Mouse (Mus musculus) midbrain, embryonic 11.5 days (tissue): ENCODE measurements around the gene Olfr101. TPM values are rescaled to one million over a fixed set of nuclear protein-coding genes. Genes with fewer than 3 reads are reported as not detected.

Source experiments
- ATAC-seq: fragments of 200-750 bp; cut with Nextera tagmentation; 2 replicates; pipeline ENCODE4 v1.8.0; 2017; ENCODE audit warnings: moderate TSS enrichment, moderate library complexity; ENCODE audit not compliant: low FRiP score
- DNase-seq: peaks from one replicate; pipeline ENCODE4 v3.0.0; 2015; ENCODE audit warnings: low spot score; ENCODE audit errors: missing footprints
- H3K27ac ChIP-seq: fragments of 300-500 bp; sonication (generic); 2 replicates; pipeline ENCODE4 v1.5.1; 2014; ENCODE audit warnings: low read depth, low read length
- H3K27me3 ChIP-seq: fragments of 300-500 bp; sonication (generic); 2 replicates; pipeline ENCODE4 v1.6.1; 2014; ENCODE audit warnings: mild to moderate bottlenecking, low read length, moderate library complexity, mixed read lengths; ENCODE audit not compliant: control insufficient read depth, insufficient read depth
- H3K36me3 ChIP-seq: fragments of 300-500 bp; sonication (generic); 2 replicates; pipeline ENCODE4 v1.6.1; 2014; ENCODE audit warnings: mild to moderate bottlenecking, low read length, moderate library complexity, mixed read lengths; ENCODE audit not compliant: control insufficient read depth, insufficient read depth
- H3K4me1 ChIP-seq: fragments of 300-500 bp; sonication (generic); 2 replicates; pipeline ENCODE4 v1.6.1; 2014; ENCODE audit warnings: low read length; ENCODE audit not compliant: control insufficient read depth, insufficient read depth
- H3K4me2 ChIP-seq: fragments of 300-500 bp; sonication (generic); 2 replicates; pipeline ENCODE4 v1.6.1; 2014; ENCODE audit warnings: mild to moderate bottlenecking, moderate library complexity
- H3K4me3 ChIP-seq: fragments of 300-500 bp; sonication (generic); 2 replicates; pipeline ENCODE4 v1.5.1; 2014; ENCODE audit warnings: low read depth, low read length
- H3K9ac ChIP-seq: fragments of 300-500 bp; sonication (generic); 2 replicates; pipeline ENCODE4 v1.6.1; 2014; ENCODE audit warnings: low read length
- H3K9me3 ChIP-seq: fragments of 300-500 bp; sonication (generic); 2 replicates; pipeline ENCODE4 v1.6.1; 2016; ENCODE audit warnings: low read length; ENCODE audit not compliant: control insufficient read depth
- WGBS: fragments of 180-500 bp; shearing (Covaris S2); extraction: QIAGEN DNeasy Blood & Tissue Kit; methylation state at CpG from one replicate; pipeline ENCODE4 v1.1.7; 2014; 5-methylcytosine and 5-hydroxymethylcytosine counted together
- polyA plus RNA-seq: library from polyadenylated mRNA; unstranded; fragments of >200 nt; fragmentation: Nextera tagmentation; extraction: Ambion mirVana; gene quantifications from 2 replicates; pipeline ENCODE4 v1.2.1, GENCODE M21; 2014

Gene Olfr101
- polyA plus RNA-seq: not detected in 2 replicates

DNA sequence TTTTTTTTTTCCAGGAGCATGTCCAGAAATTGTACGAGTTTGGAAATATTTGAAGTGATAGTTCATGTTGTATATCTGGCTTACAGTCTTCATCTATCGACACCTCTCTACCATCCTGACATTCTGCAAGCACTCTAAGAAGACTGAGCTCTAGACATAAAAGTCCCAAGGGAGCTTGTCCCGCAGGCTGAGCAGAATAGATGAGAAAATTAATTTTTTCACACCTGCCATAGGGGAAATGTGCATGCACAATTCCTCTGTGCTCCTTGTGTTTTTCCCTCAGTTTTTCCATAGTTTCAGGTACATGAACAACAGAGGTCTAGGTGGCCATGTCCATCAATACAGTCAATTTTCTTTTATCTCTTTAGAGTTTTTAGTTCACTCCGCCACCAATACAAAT, at the start of gene Olfr101:
Olfr101 (minus strand) TSS at position 101 of the 400 bp plus-strand sequence.
- Histone ChIP-seq H3K27me3 (no peaks in the 10 kb centered on the region), H3K4me1 (no peaks in the 10 kb centered on the region), H3K27ac (no peak within 1 kb of the TSS), H3K4me2 (no peak within 1 kb of the TSS), H3K36me3 (no peaks in the 10 kb centered on the region), H3K4me3 (no peak within 1 kb of the TSS), H3K9ac (no peak within 1 kb of the TSS), H3K9me3 (no peaks in the 10 kb centered on the region)
- ATAC-seq (no peak), DNase-seq (no peak)
- 89% methylated on average over 4 of the region's 4 CpGs for WGBS

DNA sequence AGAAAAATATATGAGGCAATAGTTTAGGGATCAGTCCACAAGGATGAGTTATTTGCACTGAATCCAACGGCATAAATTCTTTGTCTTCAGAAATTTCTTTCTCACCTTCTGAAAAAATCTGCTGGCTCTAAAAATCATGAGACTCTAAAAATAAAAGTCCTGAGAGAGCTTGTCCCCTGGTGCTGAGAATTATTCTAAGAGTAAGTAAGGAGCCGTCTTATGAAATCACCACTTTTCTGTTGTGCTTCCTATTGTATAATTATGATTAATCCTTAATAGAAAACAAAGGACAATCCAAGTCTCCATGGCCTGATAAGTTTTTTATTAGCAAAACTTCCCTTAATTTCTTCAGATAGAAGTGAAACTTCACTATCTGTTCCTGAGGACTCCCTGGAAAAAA, 35.5 kb upstream of the Olfr101 start, which contains the start of gene Olfr103:
Olfr103 (minus strand) TSS at position 101 of the 400 bp plus-strand sequence.
- WGBS: 89% methylated on average over 2 of the region's 2 CpGs
- no peak for ATAC-seq
- no peak within 1 kb of the TSS for H3K9ac ChIP-seq

DNA sequence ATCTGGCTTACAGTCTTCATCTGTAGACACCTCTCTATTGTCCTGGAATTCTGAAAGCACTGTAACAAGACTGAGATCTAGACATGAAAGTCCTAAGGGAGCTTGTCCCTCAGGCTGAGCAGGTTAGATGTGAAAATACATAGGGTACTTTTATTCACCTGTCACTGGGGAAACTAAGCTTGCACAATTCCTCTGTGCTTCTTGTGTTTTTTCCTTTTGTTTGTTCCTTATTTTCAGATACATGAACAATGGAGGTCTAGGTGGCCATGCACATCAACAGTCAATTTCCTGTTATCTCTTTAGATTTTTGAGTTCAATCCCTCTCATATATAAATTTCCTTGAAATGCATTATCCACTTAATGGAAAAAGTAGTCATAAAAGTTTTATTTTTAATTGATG, 12.8 kb upstream of the Olfr101 start, which contains the start of gene Olfr102:
Olfr102 (minus strand) TSS at position 101 of the 400 bp plus-strand sequence.
- no peak within 1 kb of the TSS for H3K4me2 ChIP-seq
- no peak within 1 kb of the TSS for H3K9ac ChIP-seq
- no peaks in the 10 kb centered on the region for H3K9me3 ChIP-seq
- ATAC-seq: no peak
- no peak for DNase-seq
- H3K36me3 ChIP-seq: no peaks in the 10 kb centered on the region
- H3K4me3 ChIP-seq: no peak within 1 kb of the TSS
- no peak within 1 kb of the TSS for H3K27ac ChIP-seq
- no peaks in the 10 kb centered on the region for H3K4me1 ChIP-seq
- H3K27me3 ChIP-seq: no peaks in the 10 kb centered on the region

More for the DNA sequence above, 35.5 kb upstream of the Olfr101 start, which contains the start of gene Olfr103:
- no peak within 1 kb of the TSS for H3K4me2 ChIP-seq
- no peaks in the 10 kb centered on the region for H3K27me3 ChIP-seq
- no peak for DNase-seq
- no peaks in the 10 kb centered on the region for H3K4me1 ChIP-seq
- H3K36me3 ChIP-seq: no peaks in the 10 kb centered on the region
- no peak within 1 kb of the TSS for H3K4me3 ChIP-seq
- H3K9me3 ChIP-seq: no peaks in the 10 kb centered on the region
- H3K27ac ChIP-seq: no peak within 1 kb of the TSS

DNA sequence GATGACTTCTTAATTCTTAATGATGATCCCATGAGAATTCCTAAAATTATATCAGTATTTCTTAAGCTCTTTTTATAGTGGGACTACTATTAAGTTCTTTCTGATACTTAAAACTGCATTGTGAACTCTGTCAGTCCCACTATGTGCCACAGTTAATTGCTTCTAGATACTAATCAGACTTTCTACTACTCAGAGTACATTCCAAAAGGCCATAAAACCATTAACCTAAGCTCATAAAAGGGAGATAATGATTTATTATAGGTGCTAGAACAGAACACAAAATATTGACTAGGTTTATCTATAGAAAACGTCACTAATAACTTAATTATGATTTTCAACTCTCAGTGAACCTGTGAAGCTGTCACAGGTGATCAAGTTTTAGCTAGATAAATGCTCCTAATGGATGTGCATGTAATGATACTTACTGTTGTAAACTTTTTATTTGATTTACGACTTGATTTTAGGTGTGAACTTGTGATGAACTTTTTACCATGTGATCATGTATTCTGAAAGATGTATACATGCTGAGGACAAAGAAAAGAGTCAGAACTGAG, 6.1 kb upstream of the Olfr101 start:
- Histone ChIP-seq H3K27ac (no peak overlapping the region), H3K9me3 (no peaks in the 10 kb centered on the region), H3K27me3 (no peaks in the 10 kb centered on the region), H3K4me3 (no peak overlapping the region), H3K4me1 (no peaks in the 10 kb centered on the region), H3K36me3 (no peaks in the 10 kb centered on the region), H3K9ac (no peak overlapping the region), H3K4me2 (no peak overlapping the region)
- ATAC-seq (no peak), DNase-seq (no peak)
- WGBS: 59% methylated on average over 2 of the region's 2 CpGs

DNA sequence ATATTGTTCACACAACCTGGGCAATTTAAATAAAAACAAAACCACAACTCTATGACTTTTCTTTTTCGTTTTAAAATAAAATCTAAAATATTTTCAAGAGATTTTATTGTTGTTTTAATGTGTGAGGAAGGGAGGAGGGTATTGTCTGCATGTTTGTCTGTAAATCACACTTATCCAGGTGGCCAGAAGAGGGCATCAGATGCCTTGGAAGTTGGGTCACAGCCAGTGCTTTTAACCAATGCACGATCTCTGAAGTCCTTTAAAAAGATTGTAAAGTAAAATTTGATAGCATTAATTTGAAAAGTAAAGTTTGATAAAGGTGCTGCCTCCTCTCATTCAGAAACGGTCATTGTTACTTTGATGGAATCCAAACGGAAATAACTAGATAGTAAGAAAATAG, 4.4 kb upstream of the Olfr101 start:
- no peak for ATAC-seq
- Histone ChIP-seq H3K4me1 (no peaks in the 10 kb centered on the region), H3K4me3 (no peak overlapping the region), H3K36me3 (no peaks in the 10 kb centered on the region), H3K4me2 (no peak overlapping the region), H3K9me3 (no peaks in the 10 kb centered on the region), H3K27ac (no peak overlapping the region), H3K27me3 (no peaks in the 10 kb centered on the region), H3K9ac (no peak overlapping the region)
- WGBS: 51% methylated on average over 4 of the region's 4 CpGs
- DNase-seq: no peak

DNA sequence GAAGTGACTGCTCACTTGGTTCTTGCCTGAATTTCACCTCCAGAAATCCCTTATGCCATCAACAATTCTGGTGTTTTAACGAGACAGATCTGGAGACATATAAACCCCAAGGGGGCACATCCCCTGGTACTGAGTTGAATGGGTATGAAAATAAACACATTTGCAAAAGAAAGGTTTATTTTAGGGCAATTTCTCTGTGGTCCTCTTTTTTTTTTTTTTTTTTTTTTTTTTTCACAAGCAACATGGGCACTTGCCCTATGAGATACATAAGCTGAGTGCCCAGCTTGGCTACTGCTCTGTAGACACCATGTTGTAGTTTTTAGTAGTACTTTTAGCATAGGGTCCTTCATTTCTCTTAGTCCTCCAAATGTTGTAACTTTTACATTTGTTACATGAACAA, 20.8 kb downstream of the Olfr101 start, which contains the start of gene Olfr99:
Olfr99 (minus strand) TSS at position 101 of the 400 bp plus-strand sequence.
- ATAC-seq: no peak
- H3K36me3 ChIP-seq: no peaks in the 10 kb centered on the region
- H3K4me1 ChIP-seq: no peaks in the 10 kb centered on the region
- no peaks in the 10 kb centered on the region for H3K9me3 ChIP-seq
- DNase-seq: no peak
- 76% methylated on average over 1 of the region's 1 CpGs for WGBS
- H3K27me3 ChIP-seq: no peaks in the 10 kb centered on the region
- no peak within 1 kb of the TSS for H3K4me3 ChIP-seq
- H3K4me2 ChIP-seq: no peak within 1 kb of the TSS
- no peak within 1 kb of the TSS for H3K27ac ChIP-seq
- H3K9ac ChIP-seq: no peak within 1 kb of the TSS

DNA sequence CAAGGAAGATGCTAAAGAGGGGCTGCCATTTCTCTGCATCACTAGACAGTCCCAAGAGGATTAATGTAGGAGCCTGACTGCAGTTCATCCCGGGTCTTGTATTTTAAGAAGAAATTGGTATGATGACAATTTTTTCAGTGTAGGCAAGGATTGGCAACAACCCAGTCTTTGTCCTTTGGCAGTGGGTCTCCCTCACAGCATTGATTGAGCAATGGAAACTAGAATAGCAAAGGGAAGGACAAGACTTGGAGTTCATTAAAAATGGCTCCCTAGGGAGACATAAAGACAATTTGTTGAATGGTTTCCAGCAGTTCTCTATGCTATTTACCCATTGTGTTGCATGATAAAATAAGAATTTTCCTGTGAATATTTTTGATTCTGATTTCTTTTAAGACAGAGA, 23.8 kb downstream of the Olfr101 start:
- Histone ChIP-seq H3K27ac (no peak overlapping the region), H3K4me2 (no peak overlapping the region), H3K9me3 (no peaks in the 10 kb centered on the region), H3K4me1 (no peaks in the 10 kb centered on the region), H3K36me3 (no peaks in the 10 kb centered on the region), H3K4me3 (no peak overlapping the region), H3K27me3 (no peaks in the 10 kb centered on the region), H3K9ac (no peak overlapping the region)
- DNase-seq: no peak
- 77% methylated on average over 1 of the region's 1 CpGs for WGBS
- ATAC-seq: no peak

DNA sequence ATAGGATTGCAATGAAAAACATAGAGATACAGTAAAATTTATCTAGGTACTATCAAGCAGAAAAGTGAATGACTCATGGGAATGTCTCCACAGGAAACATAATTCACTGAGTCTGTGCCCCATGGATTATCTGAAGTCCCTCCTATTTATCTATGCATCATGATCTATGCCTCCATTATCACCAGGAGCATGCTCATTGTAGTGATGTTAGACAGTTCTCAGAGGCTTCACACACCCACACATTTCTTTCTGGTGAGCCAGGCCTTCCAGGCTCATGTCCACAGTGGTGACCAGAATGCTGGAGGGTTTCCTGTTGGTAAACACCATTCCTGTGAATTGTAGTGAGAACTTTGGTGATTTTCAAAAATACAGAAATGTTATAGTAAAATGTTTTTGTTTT, 27.5 kb downstream of the Olfr101 start:
- ATAC-seq (no peak), DNase-seq (no peak)
- H3K9ac ChIP-seq: no peak overlapping the region
- no peak overlapping the region for H3K4me2 ChIP-seq
- no peaks in the 10 kb centered on the region for H3K4me1 ChIP-seq
- H3K4me3 ChIP-seq: no peak overlapping the region
- no peaks in the 10 kb centered on the region for H3K36me3 ChIP-seq
- H3K27ac ChIP-seq: no peak overlapping the region
- H3K27me3 ChIP-seq: no peaks in the 10 kb centered on the region
- H3K9me3 ChIP-seq: no peaks in the 10 kb centered on the region

DNA sequence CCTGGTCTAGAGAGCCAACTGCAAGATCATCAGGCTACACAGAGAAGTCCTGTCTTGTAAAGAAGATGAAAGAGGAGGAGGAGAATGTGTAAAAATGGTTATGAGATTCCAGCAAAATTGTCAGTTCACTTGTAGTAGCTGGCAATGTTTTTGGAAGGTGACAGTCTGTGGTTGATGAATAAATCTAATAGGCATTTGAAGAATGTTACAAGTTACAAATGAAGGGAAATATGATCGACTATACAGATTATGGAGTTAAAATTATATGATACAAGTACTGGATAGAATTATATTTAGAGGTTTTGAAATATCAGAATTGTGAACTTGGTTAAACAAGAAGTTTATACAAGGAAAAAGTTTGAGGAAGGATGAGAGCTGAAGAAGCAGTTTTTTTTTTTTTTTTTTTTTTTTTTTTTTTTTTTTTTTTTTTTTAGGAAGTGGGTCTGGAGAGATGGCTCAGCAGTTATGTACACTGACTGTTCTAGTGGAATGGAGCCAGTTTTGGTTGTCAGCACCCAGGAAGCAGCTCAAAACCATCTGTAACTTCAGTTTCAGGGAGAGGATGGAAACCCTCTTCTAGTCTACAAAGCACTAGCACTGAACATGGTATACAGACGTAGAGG, 28.4 kb downstream of the Olfr101 start:
- Histone ChIP-seq H3K4me3 (no peak overlapping the region), H3K9ac (no peak overlapping the region), H3K9me3 (no peaks in the 10 kb centered on the region), H3K27me3 (no peaks in the 10 kb centered on the region), H3K4me2 (no peak overlapping the region), H3K36me3 (no peaks in the 10 kb centered on the region), H3K27ac (no peak overlapping the region), H3K4me1 (no peaks in the 10 kb centered on the region)
- ATAC-seq: no peak
- DNase-seq: no peak
- 74% methylated on average over 2 of the region's 2 CpGs for WGBS
